Mouse (Mus musculus): ENCODE measurements around the gene Hnrnpab.

- TF ChIP-seq POLR2A (IDR thresholded peaks at IDR 0.05; ENCODE audit: low read depth, low read length) (no peak), CTCF (IDR thresholded peaks at IDR 0.05; ENCODE audit: extremely low read depth, insufficient read depth, insufficient read length, insufficient replicate concordance) (no peak)
Measured at GRCm38 (mm10) chr11:51645293-51645692, 38.6 kb upstream of the Hnrnpab start.

All from spleen, adult 2 months (tissue).